Mouse (Mus musculus) urinary bladder, postnatal 36 days (tissue): ENCODE measurements around the gene Parp1.
"Not testable (repeated sequence)": the region's sequence is repeated elsewhere in the genome, so short reads cannot be mapped to it uniquely, and the experiment has no call there.

Experiments used
- DNase-seq, 2 experiments: peaks; one replicate each; pipeline ENCODE4 v3.0.0; 2022; ENCODE audit warnings: low spot score in 2 of 2, mixed read lengths in 1 of 2

Gene Parp1

GRCm38 (mm10) chr1:180626141-180626540 lies 57.4 kb downstream of the Parp1 start:
- peak in 1 of 2 experiments; percentile 61 for DNase-seq

- not testable (repeated sequence) for DNase-seq
These were observed 69.1 kb downstream of the Parp1 start for GRCm38 (mm10) chr1:180637796-180638195.

- DNase-seq = no peak
These were observed 71.0 kb downstream of the Parp1 start for GRCm38 (mm10) chr1:180639416-180640401.

GRCm38 (mm10) chr1:180640605-180641125 lies 71.9 kb downstream of the Parp1 start:
- DNase-seq = peak; percentile 4 to 8

GRCm38 (mm10) chr1:180641137-180641517 lies 72.4 kb downstream of the Parp1 start, which contains the start of gene Lin9:
TSS of gene Lin9 (plus strand) at chr1:180641150.
- peak; percentile 88 to 90 for DNase-seq

GRCm38 (mm10) chr1:180641518-180642227 lies 72.9 kb downstream of the Parp1 start:
- DNase-seq = no peak

GRCm38 (mm10) chr1:180642228-180642564 lies 73.5 kb downstream of the Parp1 start:
- DNase-seq = no peak
